Mouse (Mus musculus): ENCODE results near the gene Ache.
A peak's percentile ranks its signal among the peaks of the same experiment; 100 is the strongest.

DNA sequence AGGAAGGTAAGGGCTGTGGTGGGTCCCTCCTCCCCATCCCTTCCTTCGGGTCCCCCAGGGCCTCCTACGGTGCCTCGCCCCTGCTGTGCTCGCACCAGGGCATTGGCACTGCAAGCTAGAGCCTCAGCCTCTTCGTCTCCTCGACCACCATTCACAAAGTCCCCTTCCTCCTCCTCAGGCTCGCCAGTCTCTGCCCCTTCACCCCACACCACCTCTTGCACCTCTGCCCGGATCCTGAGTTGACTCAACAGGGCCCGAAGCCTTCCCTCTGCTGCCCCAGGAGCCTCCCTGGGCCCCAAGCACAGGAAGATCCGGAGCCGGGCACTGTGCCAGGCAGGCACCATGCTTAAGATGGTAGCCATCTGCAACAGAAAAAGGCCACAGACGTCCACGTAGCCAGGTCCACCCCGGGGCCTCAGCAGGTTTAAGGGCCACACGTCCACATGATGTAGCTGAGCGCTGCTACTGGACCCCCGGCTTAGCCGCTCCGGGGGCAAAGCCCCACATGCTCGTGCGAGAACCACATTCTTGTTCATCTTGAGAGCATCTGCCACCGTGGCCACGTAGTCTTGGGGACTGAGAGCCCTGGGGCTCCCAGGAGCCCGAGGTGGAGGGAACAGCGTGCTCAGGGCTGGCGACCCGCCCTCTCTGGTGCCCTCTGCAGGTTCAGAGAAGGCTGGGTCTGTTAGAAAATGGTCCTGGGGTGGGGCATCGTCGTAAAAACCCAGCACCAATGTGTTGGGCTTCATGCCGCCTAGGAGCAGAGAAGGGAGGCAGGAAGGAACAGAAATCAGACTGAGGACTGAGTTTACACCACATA, 28.0 kb downstream of the Ache start:
- no peak for TF ChIP-seq EP300 (IDR thresholded peaks at IDR 0.05; ENCODE audit: low read depth)
- TF ChIP-seq CTCF (IDR thresholded peaks at IDR 0.05; ENCODE audit: low read depth): peak; percentile 80

Data from liver, embryonic 14.5 days (tissue).